Comparison of ENCODE assay signal across 8 mouse cellular contexts in the genomic region with DNA sequence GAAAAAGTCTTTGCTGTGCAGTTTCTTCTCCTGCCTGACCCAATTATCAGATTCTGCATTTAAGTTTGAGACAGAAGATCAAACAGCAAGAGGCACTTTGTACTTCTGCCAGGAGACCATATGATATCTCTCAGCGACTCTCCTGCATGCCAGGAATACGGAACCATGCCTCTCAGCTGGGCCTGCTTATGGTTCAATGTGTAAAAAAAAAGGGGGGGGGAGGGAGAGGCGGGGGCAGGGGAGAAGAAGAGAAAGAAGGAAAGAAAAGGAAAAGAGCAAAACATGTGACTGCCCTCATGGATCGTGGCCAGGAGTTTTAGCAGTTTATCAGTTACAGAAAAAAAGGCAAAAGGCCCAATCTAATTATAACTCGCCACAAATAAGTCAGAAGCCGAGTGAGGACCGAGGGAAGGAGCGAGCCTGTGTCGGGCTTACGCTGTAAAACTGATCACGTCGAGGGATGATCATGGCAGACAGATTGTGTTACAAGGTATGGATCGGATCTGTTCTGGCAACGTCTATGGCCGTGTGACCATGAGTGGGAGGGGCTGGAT.
A peak's percentile ranks its signal among the peaks of the same experiment; 100 is the strongest.
DNase-seq lines count a peak whose midpoint lies in the region; ATAC-seq lines count a peak whose summit lies in the region.

No protein-coding gene starts in this region.

- intact Hi-C loops in heart, postnatal 36 days (cut with DNase I), result no loop called here

- no peak for DNase-seq in heart, postnatal 36 days
- DNase-seq in right cerebral cortex, postnatal 4 days, result peak; percentile 13
- no peak for DNase-seq in right cerebral cortex, adult 2 months (ENCODE audit: low spot score in 2 of 2)
- peak; percentile 40 for DNase-seq in thymus, postnatal 4 days
- no peak for DNase-seq in Muller cell, postnatal 12 days (ENCODE audit: inconsistent ontology term)
- no peak for DNase-seq in frontal cortex, postnatal 14 days (ENCODE audit: low spot score in 2 of 2)

- H3K4me2 ChIP-seq in heart, embryonic 12.5 days, result peak overlapping the region; percentile 52
- peak overlapping the region; percentile 57 for H3K4me2 ChIP-seq in heart, embryonic 16.5 days (ENCODE audit: low read depth, low read length)

- H3K9me3 ChIP-seq in heart, embryonic 12.5 days (replicated peaks), result no peaks in the 10 kb centered on the region
- no peaks in the 10 kb centered on the region for H3K9me3 ChIP-seq in heart, embryonic 16.5 days (replicated peaks; ENCODE audit: control insufficient read depth, low read length)

- H3K4me3 ChIP-seq in heart, embryonic 12.5 days, result no peak overlapping the region
- H3K4me3 ChIP-seq in heart, embryonic 16.5 days (ENCODE audit: low read length), result peak overlapping the region; percentile 30

- no peaks in the 10 kb centered on the region for H3K36me3 ChIP-seq in heart, embryonic 12.5 days
- no peaks in the 10 kb centered on the region for H3K36me3 ChIP-seq in heart, embryonic 16.5 days (ENCODE audit: control insufficient read depth, insufficient read depth)

- H3K27ac ChIP-seq in heart, embryonic 12.5 days (ENCODE audit: poor library complexity, severe bottlenecking), result no peak overlapping the region
- H3K27ac ChIP-seq in heart, embryonic 16.5 days (ENCODE audit: low read length), result no peak overlapping the region

- WGBS in heart, embryonic 12.5 days, result 33% methylated on average over 15 of the region's 15 CpGs
- WGBS in heart, embryonic 16.5 days, result 27% methylated on average over 15 of the region's 15 CpGs

- H3K9ac ChIP-seq in heart, embryonic 12.5 days, result no peak overlapping the region
- H3K9ac ChIP-seq in heart, embryonic 16.5 days (ENCODE audit: low read length), result no peak overlapping the region

- ATAC-seq in heart, embryonic 12.5 days (ENCODE audit: insufficient number of reproducible peaks, low FRiP score), result no peak
- no peak for ATAC-seq in heart, embryonic 16.5 days (replicated peaks; ENCODE audit: extremely low read depth, insufficient read depth, low FRiP score)

- peaks cover 13% of the 10 kb centered on the region for H3K4me1 ChIP-seq in heart, embryonic 12.5 days (replicated peaks)
- H3K4me1 ChIP-seq in heart, embryonic 16.5 days (ENCODE audit: control insufficient read depth, insufficient read depth, low read length), result peaks cover 7% of the 10 kb centered on the region

- peaks cover 25% of the 10 kb centered on the region for H3K27me3 ChIP-seq in heart, embryonic 12.5 days (replicated peaks)
- peaks cover 8% of the 10 kb centered on the region for H3K27me3 ChIP-seq in heart, embryonic 16.5 days (ENCODE audit: control insufficient read depth, insufficient read depth, low read length)

Comparison
In these comparisons a context has a peak if more than half of its experiments do, and no peak if none do; other contexts are left out.
1. DNase-seq: peak in right cerebral cortex, postnatal 4 days (single experiment) and thymus, postnatal 4 days (single experiment); none in heart, postnatal 36 days (0 of 2), right cerebral cortex, adult 2 months (0 of 2), Muller cell, postnatal 12 days (single experiment) and frontal cortex, postnatal 14 days (0 of 2).